Mouse (Mus musculus) layer of hippocampus, adult 2 months (tissue): ENCODE data around the gene Cd300e. TPM values are rescaled to one million over a fixed set of nuclear protein-coding genes. Genes with fewer than 3 reads are reported as not detected.
"Not testable (repeated sequence)": the region's sequence is repeated elsewhere in the genome, so short reads cannot be mapped to it uniquely, and the experiment has no call there.

Source experiments
- DNase-seq, 2 experiments: peaks; one replicate each; pipeline ENCODE4 v3.0.0; 2022; ENCODE audit warnings: low spot score in 2 of 2
- H3K27ac ChIP-seq: fragments of 200-600 bp; 2 replicates; pipeline ENCODE4 v1.8.1; 2022
- H3K4me3 ChIP-seq: fragments of 200-600 bp; 2 replicates; pipeline ENCODE4 v1.8.1; 2022; ENCODE audit warnings: mild to moderate bottlenecking
- CTCF ChIP-seq: fragments of 200-600 bp; conservative IDR thresholded peaks from 2 replicates; pipeline ENCODE4 v1.8.1; 2022; ENCODE audit warnings: antibody characterized with exemption, mild to moderate bottlenecking, moderate library complexity
- total RNA-seq, 2 experiments: library from RNA; stranded (reverse); gene quantifications; 2 replicates each; pipeline ENCODE4 v1.2.3; 2021

Gene Cd300e
- total RNA-seq, 2 experiments from 2014 or later = 0.18 TPM; not detected in 1

GRCm38 (mm10) chr11:115075859-115076258 is 13.9 kb upstream of the Cd300e start:
- Histone ChIP-seq H3K4me3 (no peak overlapping the region), H3K27ac (no peak overlapping the region)
- DNase-seq = no peak
- TF ChIP-seq CTCF = no peak

DNA sequence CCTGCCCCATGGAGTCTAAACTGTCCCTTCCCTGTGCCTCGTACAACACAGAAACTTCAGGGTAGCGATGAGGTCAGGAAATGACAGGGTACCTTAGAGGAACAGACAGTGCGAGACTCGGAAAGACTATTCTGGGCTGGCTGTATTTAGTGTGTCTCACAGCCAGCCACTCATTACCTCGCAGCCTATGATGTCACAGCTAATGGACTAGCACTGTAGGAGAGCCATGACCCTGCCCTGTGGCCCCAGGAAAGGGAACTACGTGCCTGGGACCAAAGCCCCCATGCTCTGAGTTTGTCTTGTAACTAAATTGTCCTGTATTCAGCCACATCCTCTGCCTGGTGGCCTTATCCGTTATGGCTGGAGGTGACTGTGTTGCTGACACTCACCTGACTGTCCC is 13.4 kb upstream of the Cd300e start:
- no peak for DNase-seq
- no peak for TF ChIP-seq CTCF
- Histone ChIP-seq H3K27ac (no peak overlapping the region), H3K4me3 (no peak overlapping the region)

DNA sequence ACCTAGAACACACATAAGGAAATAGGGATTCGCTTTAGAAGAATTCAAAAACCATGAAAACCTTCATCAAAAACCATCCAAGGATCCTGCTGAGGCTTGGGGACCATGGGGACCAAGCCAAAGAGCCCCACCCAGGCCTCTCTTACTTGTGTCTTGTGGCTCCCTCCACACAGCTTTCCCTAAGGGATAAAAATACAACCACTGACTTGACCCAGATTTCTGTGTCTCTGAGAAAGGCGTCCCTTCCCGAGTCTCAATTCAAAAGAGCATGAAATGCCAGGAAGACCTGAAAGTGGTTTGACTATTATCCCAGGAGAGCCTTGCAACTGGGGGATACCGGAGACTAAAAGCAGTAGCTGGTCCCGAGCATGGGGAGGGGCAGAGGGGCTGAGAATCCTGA is 11.0 kb upstream of the Cd300e start:
- TF ChIP-seq CTCF = no peak
- Histone ChIP-seq H3K4me3 (no peak overlapping the region), H3K27ac (no peak overlapping the region)
- no peak for DNase-seq

DNA sequence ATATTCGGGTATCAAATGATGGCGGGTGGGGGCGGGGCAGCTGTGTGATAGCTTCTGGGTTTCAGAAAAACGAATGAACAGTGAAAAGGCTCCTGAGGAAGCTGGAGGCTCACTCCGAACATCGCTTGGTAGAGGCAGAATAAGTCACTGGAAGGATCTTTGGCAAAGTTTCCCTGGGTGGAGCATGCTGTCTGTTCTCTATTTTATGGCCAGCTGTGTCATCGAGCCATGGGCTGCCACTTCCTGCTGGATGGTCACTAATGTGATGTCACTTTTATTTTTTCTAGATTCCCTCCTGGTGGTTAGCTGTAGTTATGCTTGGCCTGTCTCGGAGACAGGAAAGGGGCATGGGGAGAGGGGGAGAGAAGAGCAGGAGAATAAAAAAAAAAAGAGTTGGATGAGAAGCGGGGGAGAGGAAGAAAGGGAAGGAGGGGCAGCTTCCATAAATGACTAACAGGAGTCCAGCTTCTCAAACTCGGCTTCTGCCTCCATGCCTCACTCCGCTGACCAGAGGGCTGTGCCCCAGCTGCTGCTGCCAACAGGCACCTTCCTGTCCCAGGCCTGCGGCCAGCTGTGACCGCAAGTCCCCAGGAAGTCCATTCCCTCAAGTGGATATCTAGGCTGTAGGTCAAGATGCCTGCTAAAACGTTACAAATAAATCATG is 9.8 kb upstream of the Cd300e start:
- no peak overlapping the region for H3K27ac ChIP-seq
- no peak overlapping the region for H3K4me3 ChIP-seq
- DNase-seq = no peak
- TF ChIP-seq CTCF = no peak

GRCm38 (mm10) chr11:115071015-115071551 is 9.1 kb upstream of the Cd300e start:
- no peak for DNase-seq
- Histone ChIP-seq H3K4me3 (no peak overlapping the region), H3K27ac (no peak overlapping the region)
- TF ChIP-seq CTCF = no peak

DNA sequence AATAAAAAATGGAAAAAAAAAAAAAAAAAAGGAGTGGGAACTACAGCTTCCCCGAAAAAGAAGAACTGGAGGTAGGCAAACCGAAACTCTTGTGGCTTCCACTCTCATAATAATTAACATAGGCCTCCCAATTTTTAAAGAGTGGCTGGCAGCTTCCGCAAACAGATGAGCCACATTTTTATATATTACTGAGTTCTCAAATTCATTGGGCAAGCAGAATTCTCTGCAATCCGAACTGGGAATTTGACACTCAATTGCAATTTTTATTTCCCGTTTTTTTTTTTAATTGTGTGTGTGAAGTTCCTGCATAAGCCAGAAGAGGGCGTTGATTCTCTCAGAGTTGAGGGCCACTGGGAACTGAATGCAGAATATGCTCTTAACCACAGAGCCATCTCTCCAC is 4.8 kb upstream of the Cd300e start:
- H3K4me3 ChIP-seq = no peak overlapping the region
- H3K27ac ChIP-seq = no peak overlapping the region
- no peak for DNase-seq
- peak; percentile 55 for TF ChIP-seq CTCF

DNA sequence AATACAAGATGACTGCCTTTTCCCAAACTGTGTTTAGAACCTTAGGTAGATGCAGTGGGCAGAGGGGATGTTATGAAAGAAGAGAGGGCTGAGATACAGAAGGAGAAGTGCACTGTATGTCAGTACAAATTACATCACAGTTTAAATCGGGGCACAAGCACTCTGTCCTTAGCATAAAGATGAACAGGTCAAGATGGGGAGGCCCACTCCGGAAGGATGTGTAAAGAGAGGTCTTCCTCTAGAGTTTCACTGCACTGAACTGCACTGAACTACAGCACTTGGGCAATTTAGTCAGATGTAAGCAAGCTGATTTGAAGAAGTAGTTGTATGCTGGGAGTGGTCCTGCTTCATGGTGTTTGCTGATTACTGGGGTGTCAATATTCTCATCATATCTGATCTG is 2.2 kb downstream of the Cd300e start:
- no peak for DNase-seq
- H3K4me3 ChIP-seq = no peak overlapping the region
- no peak for TF ChIP-seq CTCF
- no peak overlapping the region for H3K27ac ChIP-seq

- no peak for DNase-seq
- Histone ChIP-seq H3K4me3 (no peak overlapping the region), H3K27ac (no peak overlapping the region)
- TF ChIP-seq CTCF = no peak
Measured at GRCm38 (mm10) chr11:115058701-115059100, 3.3 kb downstream of the Cd300e start.

- DNase-seq = no peak
- H3K27ac ChIP-seq = no peak overlapping the region
- no peak overlapping the region for H3K4me3 ChIP-seq
- no peak for TF ChIP-seq CTCF
Measured at GRCm38 (mm10) chr11:115054537-115054936, 7.4 kb downstream of the Cd300e start.

- Histone ChIP-seq H3K4me3 (no peak overlapping the region), H3K27ac (no peak overlapping the region)
- DNase-seq = no peak
- TF ChIP-seq CTCF = no peak
Measured at GRCm38 (mm10) chr11:115052991-115053390, 9.0 kb downstream of the Cd300e start.

GRCm38 (mm10) chr11:115052206-115052605 is 9.8 kb downstream of the Cd300e start:
- no peak for TF ChIP-seq CTCF
- no peak for DNase-seq
- no peak overlapping the region for H3K4me3 ChIP-seq
- H3K27ac ChIP-seq = no peak overlapping the region

DNA sequence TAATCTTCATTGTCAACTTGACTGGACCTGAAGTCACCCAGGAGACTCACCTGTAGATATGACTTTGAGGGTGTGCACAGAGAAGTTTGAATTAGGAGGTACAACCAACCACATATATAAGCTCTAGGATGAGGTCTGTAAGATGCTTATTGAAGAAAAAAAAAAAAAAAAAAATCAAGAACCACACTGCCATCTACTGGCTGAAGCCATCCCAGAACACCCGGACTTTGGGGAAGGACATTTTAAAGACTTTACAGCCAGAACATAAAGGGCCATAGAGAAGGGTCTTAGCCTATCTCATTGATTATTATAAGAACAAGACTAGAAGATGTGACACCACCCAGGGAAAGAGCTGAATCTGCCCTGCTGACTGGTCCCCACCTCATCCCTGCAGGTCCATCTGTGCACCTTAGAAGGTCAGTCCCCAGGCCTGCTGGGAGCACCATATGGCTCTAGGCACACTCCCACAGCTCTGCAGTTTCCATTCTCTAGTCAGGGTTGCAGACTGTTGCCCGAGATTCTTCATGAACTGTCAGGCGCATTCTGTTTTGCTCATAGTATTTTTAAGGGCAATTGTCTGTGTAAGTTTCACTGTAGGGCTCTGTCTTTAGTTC is 12.6 kb downstream of the Cd300e start:
- Histone ChIP-seq H3K27ac (peak overlapping the region; percentile 46; the same call in 1 of the 2 replicates), H3K4me3 (no peak overlapping the region)
- DNase-seq = peak in 1 of 2 experiments; percentile 18
- peak; percentile 75 for TF ChIP-seq CTCF

GRCm38 (mm10) chr11:115048259-115048658 is 13.7 kb downstream of the Cd300e start, which contains the start of gene Cd300ld3:
Gene Cd300ld3 (minus strand): TSS chr11:115048409.
- DNase-seq = no peak
- no peak for TF ChIP-seq CTCF
- Histone ChIP-seq H3K27ac (no peak within 1 kb of the TSS), H3K4me3 (no peak within 1 kb of the TSS)

- H3K4me3 ChIP-seq, DNase-seq, H3K27ac ChIP-seq: not testable (repeated sequence)
Measured at GRCm38 (mm10) chr11:115037669-115038068, 24.3 kb downstream of the Cd300e start, which contains the start of gene Cd300ld5. Gene Cd300ld5 (minus strand): TSS chr11:115037769.

DNA sequence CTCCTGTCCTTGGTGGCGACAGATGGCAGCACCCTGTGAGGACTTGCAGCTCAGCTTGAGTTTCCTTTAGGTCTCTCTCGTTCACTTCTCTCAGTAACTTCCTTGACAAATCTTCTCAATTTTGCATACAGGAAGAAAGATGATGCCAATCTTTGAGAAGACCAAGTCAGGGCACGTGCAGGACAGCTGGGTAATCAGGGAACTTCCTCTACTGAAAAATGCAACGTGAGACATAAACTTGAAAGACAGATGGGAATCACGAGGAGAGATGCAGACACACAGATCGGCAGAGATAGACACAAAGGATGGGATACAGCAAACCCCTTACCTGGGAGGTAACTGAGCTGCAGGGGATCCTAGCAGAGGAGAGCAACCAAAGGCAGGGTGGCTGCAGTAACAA is 35.1 kb downstream of the Cd300e start, which contains the start of gene Cd300ld4:
Gene Cd300ld4 (minus strand): TSS at position 101 of the 400 bp plus-strand sequence.
- H3K27ac ChIP-seq, DNase-seq, H3K4me3 ChIP-seq: not testable (repeated sequence)

GRCm38 (mm10) chr11:115016093-115016492 is 45.9 kb downstream of the Cd300e start, which contains the start of gene Cd300ld2:
Gene Cd300ld2 (minus strand): TSS chr11:115016193.
- not testable (repeated sequence) for DNase-seq, H3K4me3 ChIP-seq, H3K27ac ChIP-seq
